Mouse (Mus musculus) ES-E14 (cell line): ENCODE results near the gene Chmp2a.

ENCODE experiments used
- CHD2 ChIP-seq: IDR thresholded peaks from 2 replicates; pipeline ENCODE4 v1.6.1; 2014; ENCODE audit warnings: mild to moderate bottlenecking, low read depth, low read length, inconsistent platforms
- HCFC1 ChIP-seq: IDR thresholded peaks from 2 replicates; pipeline ENCODE4 v1.6.1; 2012; ENCODE audit warnings: low read length, inconsistent platforms, borderline replicate concordance; ENCODE audit not compliant: insufficient read depth
- MAFK ChIP-seq: IDR thresholded peaks from 2 replicates; pipeline ENCODE4 v1.6.1; 2014; ENCODE audit warnings: mild to moderate bottlenecking, low read depth, low read length, inconsistent platforms; ENCODE audit not compliant: insufficient read depth
- ZC3H11A ChIP-seq: IDR thresholded peaks from 2 replicates; pipeline ENCODE4 v1.6.1; 2012; ENCODE audit warnings: low read depth, mild to moderate bottlenecking, inconsistent platforms, low read length, borderline replicate concordance
- ZNF384 ChIP-seq: IDR thresholded peaks from 2 replicates; pipeline ENCODE4 v1.6.1; 2012; ENCODE audit warnings: low read depth, low read length, inconsistent platforms

- no peak for TF ChIP-seq ZNF384
- TF ChIP-seq CHD2: no peak
- TF ChIP-seq ZC3H11A: no peak
- no peak for TF ChIP-seq HCFC1
- no peak for TF ChIP-seq MAFK
These were observed 4.6 kb upstream of the Chmp2a start for GRCm38 (mm10) chr7:13039181-13039580.
